Mouse (Mus musculus) left cerebral cortex, adult 2 months (tissue): ENCODE measurements around the gene Tmem214. TPM values are rescaled to one million over a fixed set of nuclear protein-coding genes. Genes with fewer than 3 reads are reported as not detected.

ENCODE experiments used
- DNase-seq, 2 experiments: peaks; one replicate each; pipeline ENCODE4 v3.0.0; 2021 to 2022; ENCODE audit warnings: low spot score in 2 of 2, mixed read lengths in 1 of 2; ENCODE audit errors: extremely low spot score in 1 of 2
- H3K27ac ChIP-seq: fragments of 200-600 bp; 2 replicates; pipeline ENCODE4 v1.8.1; 2022
- H3K4me3 ChIP-seq: fragments of 200-600 bp; 2 replicates; pipeline ENCODE4 v1.8.1; 2022
- CTCF ChIP-seq: fragments of 200-600 bp; IDR thresholded peaks from 2 replicates; pipeline ENCODE4 v1.8.1; 2022; ENCODE audit warnings: antibody characterized with exemption, mild to moderate bottlenecking, moderate library complexity
- intact Hi-C: fragments of 180-260 bp; cut with DNase I; formaldehyde crosslinking; loops from one replicate; pipeline ENCODE4 v1.15.1; 2025
- long read RNA-seq, 2 experiments: library from polyadenylated mRNA; stranded (forward); transcript quantifications; one replicate each; pipeline ENCODE4 v2.0.0; 2021; ENCODE audit warnings: borderline mapping rate in 2 of 2
- total RNA-seq, 2 experiments: library from RNA; stranded (reverse); gene quantifications; 2 replicates each; pipeline ENCODE4 v1.2.3; 2021

The Tmem214 gene
- 10 to 100 TPM; 64.2 to 71.0 TPM for total RNA-seq
- long read RNA-seq, experiment 1, full-length matches to known transcripts, result 117 of 142 reads
- long read RNA-seq, experiment 1, partial matches to known transcripts, result 2 of 142 reads
- long read RNA-seq, experiment 1, other reads (novel, unspliced or antisense), result 23 of 142 reads
- long read RNA-seq, experiment 2, full-length matches to known transcripts, result 65 of 107 reads
- long read RNA-seq, experiment 2, partial matches to known transcripts, result 10 of 107 reads
- long read RNA-seq, experiment 2, other reads (novel, unspliced or antisense), result 32 of 107 reads

DNA sequence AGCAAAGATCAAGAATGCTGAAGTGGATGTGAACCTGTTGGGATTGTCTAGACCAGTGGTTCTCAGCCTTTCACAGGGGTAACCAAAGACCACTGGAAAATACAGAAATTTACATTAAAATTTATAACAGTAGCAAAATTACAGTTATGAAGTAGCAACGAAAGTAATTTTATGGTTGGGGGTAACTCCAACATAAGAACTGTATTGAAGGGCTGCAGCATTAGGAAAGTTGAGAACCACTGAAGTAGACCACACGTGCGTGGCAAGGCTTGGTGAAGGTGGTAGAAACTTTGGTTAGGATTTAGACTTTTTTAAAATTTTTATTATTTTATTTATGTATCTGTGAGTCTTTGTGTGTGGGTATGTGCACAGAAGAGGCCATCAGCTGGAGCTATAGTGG lies at the start of gene Tmem214:
Gene Tmem214 (plus strand): TSS at position 301 of the 400 bp plus-strand sequence.
- intact Hi-C loops, result no loop called here
- TF ChIP-seq CTCF, result no peak
- Histone ChIP-seq H3K27ac (no peak within 1 kb of the TSS), H3K4me3 (no peak within 1 kb of the TSS; the same call in 1 of the 2 replicates)
- DNase-seq, result no peak

DNA sequence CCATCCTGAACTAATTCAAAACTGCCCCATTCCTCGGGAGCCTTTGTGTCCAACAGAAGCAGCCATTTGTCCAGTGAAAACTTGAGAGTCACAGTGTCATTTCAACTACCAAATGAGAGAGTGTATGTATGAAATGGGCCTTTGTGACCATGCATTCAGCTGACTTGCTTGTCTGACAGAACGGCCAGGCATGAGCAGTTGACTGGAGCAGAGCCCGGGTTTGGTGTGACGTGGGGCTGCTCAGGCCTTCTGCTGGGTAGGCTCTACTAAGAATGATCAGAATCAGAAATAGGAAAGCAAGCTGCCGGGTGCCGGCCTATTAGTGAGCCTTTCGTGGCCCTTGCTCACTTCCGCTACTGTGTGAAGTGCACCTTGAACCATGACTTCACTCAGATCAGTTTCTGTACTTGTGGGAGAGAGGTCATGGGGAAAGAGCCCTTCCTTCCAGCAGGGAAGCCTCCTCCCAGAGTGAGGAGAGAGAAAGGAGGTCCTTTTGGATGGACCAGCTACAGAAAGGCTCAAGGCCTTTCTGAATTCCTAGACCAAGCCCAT lies 49.0 kb upstream of the Tmem214 start:
- Histone ChIP-seq H3K27ac (peak overlapping the region; percentile 58), H3K4me3 (no peak overlapping the region)
- no peak for DNase-seq
- TF ChIP-seq CTCF, result no peak
- intact Hi-C loops, result no loop called here

DNA sequence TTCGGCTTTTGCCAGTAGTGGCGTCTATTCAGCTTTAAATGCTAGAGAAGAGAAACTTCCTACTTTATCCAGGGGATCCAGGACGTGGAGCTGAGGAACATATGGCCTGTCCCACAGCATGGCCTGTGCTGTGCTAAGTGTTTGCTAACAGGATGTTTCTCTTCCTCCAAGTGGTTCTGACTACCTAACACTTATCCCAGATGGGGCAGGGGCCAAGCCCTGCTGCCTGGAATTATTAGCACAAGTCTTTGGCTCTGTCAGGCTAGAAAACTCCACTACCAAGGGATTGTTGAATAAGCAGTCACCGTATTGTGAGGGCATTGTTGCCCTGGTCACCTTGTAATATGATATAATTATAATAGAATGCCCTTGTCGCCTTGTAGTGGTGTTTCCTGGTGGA lies 45.1 kb upstream of the Tmem214 start:
- intact Hi-C loops, result no loop called here
- H3K27ac ChIP-seq, result no peak overlapping the region
- no peak for TF ChIP-seq CTCF
- DNase-seq, result no peak
- no peak overlapping the region for H3K4me3 ChIP-seq

DNA sequence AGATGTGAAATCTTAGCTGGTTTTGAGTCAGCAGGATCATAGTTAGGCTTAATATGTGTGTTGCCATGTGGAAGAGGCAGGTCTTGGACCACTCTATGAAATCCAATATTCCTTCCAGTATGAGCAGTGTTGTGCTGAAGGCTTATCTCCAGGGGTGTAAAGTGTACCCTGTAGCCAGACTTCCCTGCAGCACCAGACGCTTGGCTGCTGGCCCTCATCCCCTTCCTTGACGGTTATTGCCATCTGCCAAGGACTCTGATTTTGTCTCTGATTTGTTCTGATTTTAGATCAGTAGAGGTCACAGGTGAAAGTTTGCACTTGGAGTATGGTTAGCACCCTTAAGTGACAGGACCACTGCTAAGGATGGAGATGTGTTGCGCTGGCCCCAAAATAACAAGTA lies 44.7 kb upstream of the Tmem214 start:
- intact Hi-C loops, result no loop called here
- TF ChIP-seq CTCF, result no peak
- no peak for DNase-seq
- no peak overlapping the region for H3K4me3 ChIP-seq
- H3K27ac ChIP-seq, result no peak overlapping the region

DNA sequence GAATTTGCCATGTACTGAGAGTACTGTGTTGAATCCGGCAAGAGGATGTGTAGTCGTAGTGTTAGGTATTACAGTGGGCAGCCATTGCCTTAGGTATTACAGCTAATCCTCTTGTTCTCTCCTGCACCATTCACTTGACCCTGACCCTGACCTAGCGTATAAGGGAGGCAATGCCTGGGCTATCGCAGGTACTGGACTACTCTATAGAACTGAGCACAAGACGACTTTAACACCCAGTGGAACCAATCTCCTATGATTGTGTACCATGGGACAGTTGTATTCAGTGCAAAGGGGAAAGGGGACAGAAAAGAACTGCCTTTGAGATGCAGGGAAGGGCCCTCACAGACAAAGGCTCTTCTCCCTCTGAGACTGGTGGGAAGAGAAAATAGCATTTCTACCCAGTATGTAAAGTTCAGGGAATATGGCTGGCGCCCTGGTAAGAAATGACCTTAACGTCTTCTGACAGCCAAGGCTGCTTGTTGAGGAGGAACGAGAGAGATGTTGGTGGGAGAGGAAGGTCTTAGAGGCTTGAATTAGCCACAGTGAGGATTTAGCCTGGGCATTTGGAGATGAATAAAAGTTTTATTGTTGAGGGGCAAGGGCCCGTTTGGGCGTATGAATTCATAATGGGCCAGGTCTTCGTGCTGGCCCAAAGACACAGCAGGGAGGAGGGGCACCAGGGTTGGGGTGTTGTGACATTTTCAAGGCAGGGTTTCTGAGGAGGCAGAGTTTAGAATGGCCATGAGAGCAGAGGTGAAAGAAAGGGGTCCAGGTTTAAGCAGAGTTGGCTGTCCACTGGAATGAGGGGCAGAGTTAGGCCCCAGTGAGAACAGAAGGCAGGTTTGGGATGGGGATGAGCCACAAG lies 43.5 kb upstream of the Tmem214 start:
- no peak overlapping the region for H3K27ac ChIP-seq
- no peak for TF ChIP-seq CTCF
- no peak overlapping the region for H3K4me3 ChIP-seq
- intact Hi-C loops, result no loop called here
- no peak for DNase-seq

DNA sequence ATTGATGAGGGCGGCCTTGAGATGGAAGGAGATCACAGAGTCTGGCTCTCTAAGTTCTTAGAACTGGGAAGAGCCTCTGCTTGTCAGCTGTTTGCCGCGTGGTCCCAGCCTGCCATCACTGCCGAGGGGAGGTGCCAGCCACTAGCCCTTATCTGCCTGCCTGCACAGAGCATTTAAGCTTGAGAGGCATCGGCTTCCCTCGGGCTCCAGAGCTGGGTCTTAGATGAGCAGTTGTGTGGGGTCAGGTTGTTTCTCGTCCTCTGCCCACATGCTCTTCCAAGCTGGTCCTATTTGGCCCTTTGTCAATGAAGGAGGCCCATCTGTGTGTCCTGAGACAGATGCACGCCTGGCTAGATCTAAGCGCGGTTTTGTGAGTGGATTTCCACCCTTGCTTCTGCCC lies 42.6 kb upstream of the Tmem214 start:
- intact Hi-C loops, result no loop called here
- TF ChIP-seq CTCF, result no peak
- no peak for DNase-seq
- Histone ChIP-seq H3K27ac (no peak overlapping the region), H3K4me3 (no peak overlapping the region)

DNA sequence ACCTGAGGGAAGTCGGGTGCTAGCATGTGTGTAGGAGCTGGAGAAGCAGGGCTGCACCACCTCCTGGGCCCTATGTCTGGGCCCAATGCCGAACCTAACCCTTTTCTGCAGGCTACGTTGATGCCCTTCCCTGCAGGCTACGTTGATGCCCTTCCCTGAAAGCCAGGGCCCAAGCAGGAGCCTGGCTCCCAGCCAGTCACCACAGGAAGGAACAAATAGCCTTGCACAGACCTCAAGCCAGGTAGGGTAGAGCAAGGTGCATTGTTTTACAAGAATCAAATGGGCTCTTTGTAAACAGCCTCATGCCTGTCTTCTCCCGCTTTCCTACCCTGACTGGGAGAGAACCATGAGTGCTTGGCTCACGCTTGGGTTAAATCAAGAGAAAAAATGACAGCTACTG lies 42.0 kb upstream of the Tmem214 start:
- TF ChIP-seq CTCF, result no peak
- Histone ChIP-seq H3K4me3 (no peak overlapping the region), H3K27ac (no peak overlapping the region)
- intact Hi-C loops, result no loop called here
- no peak for DNase-seq

DNA sequence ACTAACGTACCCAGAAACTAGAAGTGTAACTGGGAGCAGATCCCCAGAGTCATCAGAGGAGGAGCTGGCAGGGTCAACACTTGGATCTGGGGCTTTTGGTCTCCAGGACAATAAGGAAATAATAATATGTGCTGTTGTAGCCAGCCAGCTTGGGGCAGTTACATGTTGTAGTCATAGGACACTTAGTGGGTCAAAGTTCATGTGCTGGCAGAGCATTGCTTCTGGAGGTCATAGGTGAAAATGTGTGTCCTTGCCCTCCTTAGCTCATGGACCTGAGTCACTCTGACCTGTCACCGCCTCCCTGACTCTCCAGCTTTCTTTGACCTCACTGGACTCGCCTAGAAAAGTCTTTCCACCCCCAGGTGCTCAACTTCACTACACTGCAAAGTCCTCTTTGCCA lies 34.4 kb upstream of the Tmem214 start:
- DNase-seq, result no peak
- intact Hi-C loops, result no loop called here
- Histone ChIP-seq H3K27ac (no peak overlapping the region), H3K4me3 (no peak overlapping the region)
- TF ChIP-seq CTCF, result no peak

DNA sequence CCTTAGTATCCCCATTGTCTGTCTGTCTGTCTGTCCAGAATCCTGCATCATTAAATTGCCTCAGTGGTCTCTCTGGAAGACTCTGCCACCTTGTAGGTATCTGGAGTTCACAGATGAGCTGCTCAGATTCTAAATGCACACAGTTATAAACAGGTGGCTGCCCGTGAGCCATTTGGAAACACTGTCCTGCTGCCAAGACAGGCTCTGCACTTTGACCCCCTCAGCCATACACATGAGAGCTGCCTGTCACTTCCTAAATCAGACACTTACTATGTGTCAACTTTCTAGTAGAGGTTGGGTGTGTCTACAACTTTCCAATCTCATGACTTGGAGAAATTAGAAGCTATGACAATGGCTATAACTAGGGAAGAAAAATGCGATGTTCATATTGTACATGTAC lies 28.1 kb upstream of the Tmem214 start:
- no peak for TF ChIP-seq CTCF
- intact Hi-C loops, result no loop called here

DNA sequence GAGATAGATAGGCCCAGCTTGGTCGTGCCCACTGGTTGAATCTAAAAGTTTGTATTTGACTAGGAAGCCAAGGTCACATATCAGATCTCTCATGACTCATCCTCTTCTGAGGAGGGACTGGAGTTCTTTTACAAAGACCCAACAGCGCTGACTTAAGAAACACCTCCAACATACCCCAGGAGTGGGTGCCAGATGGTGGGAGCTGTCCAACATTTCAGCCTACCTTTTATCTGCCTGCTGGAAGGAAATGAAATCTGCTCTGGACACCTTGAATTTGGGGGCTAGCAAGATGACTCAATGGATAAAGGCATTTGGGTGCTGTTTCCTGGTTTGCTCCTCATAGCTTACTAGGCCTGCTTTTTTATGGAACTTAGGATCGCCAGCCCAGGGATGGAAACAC lies 25.9 kb upstream of the Tmem214 start:
- no peak overlapping the region for H3K27ac ChIP-seq
- intact Hi-C loops, result no loop called here
- no peak for TF ChIP-seq CTCF
- no peak for DNase-seq
- no peak overlapping the region for H3K4me3 ChIP-seq

More for the DNA sequence above, 28.1 kb upstream of the Tmem214 start:
- DNase-seq, result no peak
- Histone ChIP-seq H3K27ac (no peak overlapping the region), H3K4me3 (no peak overlapping the region)

DNA sequence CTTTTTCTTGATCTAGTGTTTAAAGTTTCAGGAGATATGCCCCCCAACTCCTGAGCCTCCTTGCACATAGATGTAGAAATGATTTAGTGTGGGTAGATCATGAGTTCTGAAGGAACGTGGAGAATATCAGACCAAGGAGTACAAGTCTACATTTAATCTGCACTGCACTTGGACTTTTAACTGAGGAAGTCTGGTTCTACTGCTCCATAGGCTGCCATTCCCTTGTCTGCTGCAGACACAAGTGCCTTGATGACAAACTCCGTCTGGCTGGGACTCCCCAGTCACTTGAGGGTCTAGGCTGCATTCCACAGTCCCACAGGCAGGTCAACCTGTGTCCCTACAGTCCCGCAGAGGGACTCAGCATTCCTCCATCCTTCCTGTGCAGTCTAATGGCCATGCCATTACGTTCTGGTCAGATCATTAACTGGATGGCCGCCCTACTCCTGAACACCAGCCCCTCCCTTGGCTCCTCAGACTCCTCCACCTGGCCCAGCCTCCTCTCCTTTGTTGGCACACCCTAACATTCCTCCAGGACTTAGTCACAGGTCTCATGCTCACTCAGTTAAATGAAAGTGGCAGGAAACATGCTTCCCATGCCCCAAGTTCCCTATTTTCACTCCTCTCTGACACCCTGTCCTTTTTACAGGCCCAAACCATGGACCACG lies 17.8 kb upstream of the Tmem214 start:
- DNase-seq, result no peak
- no peak for TF ChIP-seq CTCF
- Histone ChIP-seq H3K4me3 (no peak overlapping the region), H3K27ac (no peak overlapping the region)
- intact Hi-C loops, result no loop called here

DNA sequence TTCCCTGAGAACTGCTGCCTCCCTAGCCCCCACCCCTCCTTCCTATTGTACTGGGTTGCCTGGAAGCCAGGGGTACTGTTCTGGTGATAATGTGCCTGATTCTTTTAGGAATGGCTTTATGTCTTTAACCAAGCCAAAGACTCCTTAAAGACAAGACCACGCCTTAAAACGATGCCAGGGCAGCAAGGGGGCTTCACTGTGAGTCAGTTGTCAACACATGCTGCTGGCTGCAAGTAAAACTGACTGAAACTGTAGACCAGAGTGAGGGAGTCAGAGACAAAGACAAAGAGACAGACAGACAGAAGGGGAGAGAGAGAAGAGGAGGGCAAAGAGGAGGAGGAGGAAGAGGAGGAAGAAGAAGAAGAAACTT lies 17.3 kb upstream of the Tmem214 start:
- intact Hi-C loops, result no loop called here
- no peak for TF ChIP-seq CTCF
- no peak overlapping the region for H3K27ac ChIP-seq
- H3K4me3 ChIP-seq, result no peak overlapping the region
- no peak for DNase-seq
